Mouse (Mus musculus) liver, embryonic 12.5 days (tissue): Measurements from ENCODE around the gene Hoxc8. TPM values are rescaled to one million over a fixed set of nuclear protein-coding genes. Genes with fewer than 3 reads are reported as not detected.

ENCODE experiments used
- microRNA counts: library from miRNA; unstranded; fragments of <30 nt; microRNA quantifications from one replicate; lab custom pipeline; 2017
- microRNA-seq: library from miRNA; unstranded; fragments of <30 nt; microRNA quantifications from one replicate; pipeline ENCODE4, GENCODE M21; 2017
- polyA plus RNA-seq: library from polyadenylated mRNA; unstranded; fragments of >200 nt; fragmentation: Nextera tagmentation; extraction: Ambion mirVana; gene quantifications from 2 replicates; pipeline ENCODE4 v1.2.1, GENCODE M21; 2016

Gene Hoxc8
- polyA plus RNA-seq, 1 experiment from 2014 or later: 0.08 TPM

MicroRNAs encoded within 50 kb of the gene (microRNA counts, 519-probe panel; counts per million panel counts)
- 582 counts per million, percentile 70 among the panel's probes with 10 or more counts for microRNA mmu-miR-615-3p (lab: Ali Mortazavi, UCI)
- 582 counts per million, percentile 70 among the panel's probes with 10 or more counts for microRNA mmu-miR-615-5p (lab: Ali Mortazavi, UCI)

Small RNA genes within 50 kb of the gene (microRNA-seq; reads per million reads assigned to microRNA genes)
- gene Mir196a-2 (36.9 reads per million, percentile 39 among the genes with 10 or more reads in this experiment), gene Mir615 (497 reads per million, percentile 67 among the genes with 10 or more reads in this experiment)

Other genes with a start within 250 kb of the Hoxc8 start
- gene Hoxc13, start 69.5 kb upstream of the Hoxc8 start, polyA plus RNA-seq: not detected in 2 replicates
- not detected in 2 replicates for gene Hoxc12, start 53.9 kb upstream of the Hoxc8 start, polyA plus RNA-seq
- gene Hoxc11, start 36.2 kb upstream of the Hoxc8 start, polyA plus RNA-seq: not detected in 2 replicates
- not detected in 2 replicates for gene Hoxc10, start 23.8 kb upstream of the Hoxc8 start, polyA plus RNA-seq
- gene Hoxc5, start 23.2 kb upstream of the Hoxc8 start, polyA plus RNA-seq: 0.92 and 1.2 TPM in 2 replicates
- gene Hoxc9, start 14.2 kb upstream of the Hoxc8 start, polyA plus RNA-seq: 0.07 TPM in 1 of 2 replicates, not detected in the other
- 0.17 and 0.19 TPM in 2 replicates for gene Hoxc6, start 7.7 kb downstream of the Hoxc8 start, polyA plus RNA-seq
- gene Hoxc4, start 28.3 kb downstream of the Hoxc8 start, polyA plus RNA-seq: 1.3 and 1.9 TPM in 2 replicates
- gene Smug1, start 176.5 kb downstream of the Hoxc8 start, polyA plus RNA-seq: 6.7 and 7.8 TPM in 2 replicates
- 84.2 and 84.5 TPM in 2 replicates for gene Cbx5, start 249.2 kb downstream of the Hoxc8 start, polyA plus RNA-seq
- gene Hnrnpa1, start 249.8 kb downstream of the Hoxc8 start, polyA plus RNA-seq: 584 and 591 TPM in 2 replicates